Mouse (Mus musculus) CD4-positive naive resting alpha-beta T cell, adult 57 days (primary cell): ENCODE measurements around the gene Olfr732. TPM values are rescaled to one million over a fixed set of nuclear protein-coding genes. Genes with fewer than 3 reads are reported as not detected.

Source experiments
- total RNA-seq: library from RNA; stranded (reverse); gene quantifications from one replicate; pipeline ENCODE4 v1.2.4, GENCODE M21; 2023

Olfr732 gene
- total RNA-seq: not detected

DNA sequence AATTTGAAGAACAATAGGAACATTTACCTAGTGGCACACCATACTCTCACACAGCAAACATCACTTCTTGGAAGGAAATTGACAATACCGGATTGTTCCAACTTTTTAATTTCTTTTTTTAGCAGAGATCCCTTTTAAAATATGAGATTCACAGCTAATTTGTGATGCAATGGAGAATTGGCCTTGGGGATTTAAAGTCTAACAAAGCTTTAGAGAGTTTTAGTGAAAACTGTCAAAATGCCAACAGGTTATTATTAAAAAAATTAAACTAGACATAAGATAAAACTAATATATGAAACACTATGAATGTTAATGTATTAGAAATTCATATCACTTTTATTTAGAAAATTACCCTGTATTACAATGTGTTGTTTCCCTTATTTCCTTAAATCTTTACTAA, at the start of gene Olfr732:
TSS of gene Olfr732 (minus strand) at position 101 of the 400 bp plus-strand sequence.

GRCm38 (mm10) chr14:50326661-50327060, 42.7 kb upstream of the Olfr732 start, which contains the start of gene Olfr734:
TSS of gene Olfr734 (minus strand) at chr14:50326761.

DNA sequence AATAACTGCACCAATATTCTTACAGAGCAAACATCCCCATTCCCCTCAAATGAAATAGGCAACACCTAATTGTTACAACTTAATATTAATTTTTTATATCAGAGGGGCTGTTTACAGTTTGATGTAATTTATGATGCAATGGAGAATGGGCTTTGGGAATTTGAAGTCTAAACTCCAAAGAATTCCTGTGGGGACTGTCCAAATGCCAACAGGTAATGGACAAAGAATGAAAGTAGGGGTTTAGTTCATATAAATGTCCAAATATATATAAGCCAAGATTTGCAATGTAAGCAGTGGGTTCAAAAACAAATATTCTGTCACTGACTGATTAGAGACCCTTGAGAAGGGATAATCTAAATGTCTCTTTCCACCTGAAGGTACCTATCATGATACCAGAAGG, 17.4 kb upstream of the Olfr732 start, which contains the start of gene Olfr733:
TSS of gene Olfr733 (minus strand) at position 101 of the 400 bp plus-strand sequence.

DNA sequence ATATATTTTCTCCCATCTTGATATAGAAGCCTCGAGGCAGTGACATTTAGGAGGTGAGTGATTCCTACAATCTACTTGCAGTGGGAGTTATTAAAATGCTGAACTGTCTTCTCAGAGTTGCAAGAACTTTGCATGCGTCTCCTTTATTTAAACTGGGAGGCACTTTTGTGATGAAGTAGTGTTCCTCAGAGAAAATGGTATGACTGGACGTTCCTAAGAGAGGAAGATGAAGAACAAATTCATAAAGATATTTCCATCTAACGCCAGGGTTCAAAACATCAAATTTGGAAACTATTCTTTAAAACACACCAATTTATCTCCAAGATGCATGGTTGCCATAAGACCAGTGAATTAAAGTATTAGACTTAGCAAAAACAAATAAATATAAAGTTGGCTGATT, 42.2 kb downstream of the Olfr732 start, which contains the start of gene Olfr731:
TSS of gene Olfr731 (minus strand) at position 101 of the 400 bp plus-strand sequence.

Other genes with a start within 250 kb of the Olfr732 start
- not detected for gene Olfr725, start 243.8 kb downstream of the Olfr732 start, total RNA-seq
- not detected for gene Olfr726, start 193.3 kb downstream of the Olfr732 start, total RNA-seq
- not detected for gene Olfr727, start 161.0 kb downstream of the Olfr732 start, total RNA-seq
- gene Olfr728, start 141.5 kb downstream of the Olfr732 start, total RNA-seq: not detected
- not detected for gene Olfr729, start 131.3 kb downstream of the Olfr732 start, total RNA-seq
- gene Olfr730, start 96.0 kb downstream of the Olfr732 start, total RNA-seq: not detected
- not detected for gene Olfr731, start 42.3 kb downstream of the Olfr732 start, total RNA-seq
- not detected for gene Olfr733, start 17.3 kb upstream of the Olfr732 start, total RNA-seq
- gene Olfr734, start 42.6 kb upstream of the Olfr732 start, total RNA-seq: not detected
- not detected for gene Olfr735, start 64.7 kb upstream of the Olfr732 start, total RNA-seq
- 0.24 TPM for gene Tlr11, start 73.7 kb upstream of the Olfr732 start, total RNA-seq
- gene Olfr736, start 97.0 kb upstream of the Olfr732 start, total RNA-seq: not detected
- gene Olfr738, start 123.4 kb upstream of the Olfr732 start, total RNA-seq: not detected
- gene Olfr739, start 134.4 kb upstream of the Olfr732 start, total RNA-seq: not detected
- not detected for gene Olfr740, start 161.3 kb upstream of the Olfr732 start, total RNA-seq
- gene Olfr741, start 188.5 kb upstream of the Olfr732 start, total RNA-seq: not detected
- not detected for gene Olfr742, start 219.4 kb upstream of the Olfr732 start, total RNA-seq
- not detected for gene Olfr743, start 237.6 kb upstream of the Olfr732 start, total RNA-seq